Mouse (Mus musculus) heart, embryonic 14.5 days (tissue): Measurements from ENCODE around the gene Cep135. TPM values are rescaled to one million over a fixed set of nuclear protein-coding genes. Genes with fewer than 3 reads are reported as not detected.

Experiments used
- ATAC-seq: fragments of 200-750 bp; cut with Nextera tagmentation; 2 replicates; pipeline ENCODE4 v1.8.0; 2017; ENCODE audit warnings: low read depth, moderate TSS enrichment; ENCODE audit not compliant: insufficient number of reproducible peaks, insufficient read depth, low FRiP score
- H3K27ac ChIP-seq, 2 experiments: fragments of 200-500 bp in 1 of 2; fragments of 300-500 bp in 1 of 2; sonication (generic) in 1 of 2; replicated peaks in 1 of 2; 2 replicates each; pipeline ENCODE4 v1.5.1; 2012 to 2014; ENCODE audit warnings: low read depth in 2 of 2, low read length in 2 of 2, control low read depth in 1 of 2, mild to moderate bottlenecking in 1 of 2, mixed read lengths in 1 of 2; ENCODE audit not compliant: control insufficient read depth in 1 of 2, insufficient read depth in 1 of 2
- H3K27me3 ChIP-seq: fragments of 300-500 bp; sonication (generic); 2 replicates; pipeline ENCODE4 v1.6.1; 2014; ENCODE audit warnings: mild to moderate bottlenecking, low read length, control low read depth; ENCODE audit not compliant: control insufficient read depth, insufficient read depth
- H3K36me3 ChIP-seq: fragments of 300-500 bp; sonication (generic); 2 replicates; pipeline ENCODE4 v1.6.1; 2014; ENCODE audit warnings: mild to moderate bottlenecking, control low read depth, low read length, mixed read lengths; ENCODE audit not compliant: control insufficient read depth, insufficient read depth
- H3K4me1 ChIP-seq, 2 experiments: fragments of 200-500 bp in 1 of 2; fragments of 300-500 bp in 1 of 2; sonication (generic) in 1 of 2; 2 replicates each; pipeline ENCODE4 v1.6.1; 2012 to 2014; ENCODE audit warnings: low read length in 2 of 2, control low read depth in 1 of 2, mixed read lengths in 1 of 2; ENCODE audit not compliant: control insufficient read depth in 2 of 2, insufficient read depth in 2 of 2
- H3K4me2 ChIP-seq: fragments of 300-500 bp; sonication (generic); 2 replicates; pipeline ENCODE4 v1.6.1; 2014; ENCODE audit warnings: mild to moderate bottlenecking, low read length
- H3K4me3 ChIP-seq, 2 experiments: fragments of 200-500 bp in 1 of 2; fragments of 300-500 bp in 1 of 2; sonication (generic) in 1 of 2; 2 replicates each; pipeline ENCODE4 v1.5.1; 2012 to 2014; ENCODE audit warnings: low read length in 2 of 2, mild to moderate bottlenecking in 2 of 2, control low read depth in 1 of 2, low read depth in 1 of 2, moderate library complexity in 1 of 2; ENCODE audit not compliant: control insufficient read depth in 1 of 2, insufficient read depth in 1 of 2
- H3K9ac ChIP-seq: fragments of 300-500 bp; sonication (generic); 2 replicates; pipeline ENCODE4 v1.6.1; 2014; ENCODE audit warnings: mild to moderate bottlenecking, low read length
- H3K9me3 ChIP-seq: fragments of 300-500 bp; sonication (generic); 2 replicates; pipeline ENCODE4 v1.6.1; 2016; ENCODE audit warnings: low read length, control low read depth; ENCODE audit not compliant: control insufficient read depth
- WGBS: fragments of 180-500 bp; shearing (Covaris S2); extraction: QIAGEN DNeasy Blood & Tissue Kit; methylation state at CpG from one replicate; pipeline ENCODE4 v1.1.7; 2014; 5-methylcytosine and 5-hydroxymethylcytosine counted together
- polyA plus RNA-seq: library from polyadenylated mRNA; unstranded; fragments of >200 nt; fragmentation: Nextera tagmentation; extraction: Ambion mirVana; gene quantifications from 2 replicates; pipeline ENCODE4 v1.2.1, GENCODE M21; 2014

The Cep135 gene
- polyA plus RNA-seq = 5.2 and 5.3 TPM in 2 replicates

- H3K9me3 ChIP-seq = no peaks in the 10 kb centered on the region
- H3K27me3 ChIP-seq = no peaks in the 10 kb centered on the region
- H3K4me1 ChIP-seq = peaks cover 0 to 7% of the 10 kb centered on the region in 2 experiments; a peak in 2 of 4 replicates
- H3K27ac ChIP-seq = peak within 1 kb of the TSS; percentile 72 to 89
- peaks cover 22% of the 10 kb centered on the region for H3K36me3 ChIP-seq
- WGBS = under 1% methylated on average over 85 of the region's 92 CpGs
- peak within 1 kb of the TSS; percentile 80 to 91 for H3K4me3 ChIP-seq
- peak; percentile 92 for ATAC-seq
- H3K9ac ChIP-seq = peak within 1 kb of the TSS; percentile 91
- peak within 1 kb of the TSS; percentile 82 for H3K4me2 ChIP-seq
Measured at GRCm38 (mm10) chr5:76588551-76589283, at the start of gene Cep135. Gene Cep135 (plus strand): TSS chr5:76588698.

GRCm38 (mm10) chr5:76540181-76540580 lies 48.3 kb upstream of the Cep135 start:
- Histone ChIP-seq H3K9ac (no peak overlapping the region), H3K9me3 (no peaks in the 10 kb centered on the region), H3K4me2 (no peak overlapping the region), H3K27ac (peak overlapping the region in 1 of 2 experiments; percentile 33; a peak in 1 of 4 replicates), H3K4me1 (no peaks in the 10 kb centered on the region), H3K27me3 (no peaks in the 10 kb centered on the region), H3K36me3 (peaks cover 76% of the 10 kb centered on the region), H3K4me3 (no peak overlapping the region)
- 69% methylated on average over 8 of the region's 8 CpGs for WGBS
- ATAC-seq = no peak

- Histone ChIP-seq H3K27me3 (no peaks in the 10 kb centered on the region), H3K9me3 (no peaks in the 10 kb centered on the region), H3K4me1 (no peaks in the 10 kb centered on the region), H3K9ac (no peak overlapping the region), H3K36me3 (peaks cover 76% of the 10 kb centered on the region), H3K4me2 (no peak overlapping the region), H3K4me3 (no peak overlapping the region), H3K27ac (no peak overlapping the region)
- no peak for ATAC-seq
Measured at GRCm38 (mm10) chr5:76540842-76541241, 47.7 kb upstream of the Cep135 start.

GRCm38 (mm10) chr5:76543200-76543599 lies 45.3 kb upstream of the Cep135 start:
- Histone ChIP-seq H3K9ac (no peak overlapping the region), H3K9me3 (no peaks in the 10 kb centered on the region), H3K27ac (no peak overlapping the region), H3K36me3 (peaks cover 62% of the 10 kb centered on the region), H3K4me3 (no peak overlapping the region), H3K27me3 (no peaks in the 10 kb centered on the region), H3K4me1 (no peaks in the 10 kb centered on the region), H3K4me2 (no peak overlapping the region)
- no peak for ATAC-seq
- WGBS = 90% methylated on average over 8 of the region's 8 CpGs

- H3K36me3 ChIP-seq = peaks cover 41% of the 10 kb centered on the region
- no peaks in the 10 kb centered on the region for H3K27me3 ChIP-seq
- H3K4me2 ChIP-seq = no peak overlapping the region
- no peak overlapping the region for H3K4me3 ChIP-seq
- no peak overlapping the region for H3K27ac ChIP-seq
- no peak overlapping the region for H3K9ac ChIP-seq
- no peak for ATAC-seq
- H3K9me3 ChIP-seq = no peaks in the 10 kb centered on the region
- H3K4me1 ChIP-seq = no peaks in the 10 kb centered on the region
- 54% methylated on average over 8 of the region's 8 CpGs for WGBS
Measured at GRCm38 (mm10) chr5:76550426-76550825, 38.1 kb upstream of the Cep135 start.

- H3K36me3 ChIP-seq = peaks cover 70% of the 10 kb centered on the region
- H3K4me1 ChIP-seq = no peaks in the 10 kb centered on the region
- H3K4me3 ChIP-seq = no peak overlapping the region
- no peak for ATAC-seq
- H3K9ac ChIP-seq = no peak overlapping the region
- H3K9me3 ChIP-seq = no peaks in the 10 kb centered on the region
- H3K27ac ChIP-seq = no peak overlapping the region
- no peaks in the 10 kb centered on the region for H3K27me3 ChIP-seq
- H3K4me2 ChIP-seq = no peak overlapping the region
- 31% methylated on average over 3 of the region's 3 CpGs for WGBS
Measured at GRCm38 (mm10) chr5:76565321-76565720, 23.2 kb upstream of the Cep135 start.

GRCm38 (mm10) chr5:76574251-76574650 lies 14.2 kb upstream of the Cep135 start:
- no peak overlapping the region for H3K4me2 ChIP-seq
- no peaks in the 10 kb centered on the region for H3K4me1 ChIP-seq
- H3K9me3 ChIP-seq = 0 out of 2 replicates have a peak, but pooled peaks cover 2% of the 10 kb centered on the region
- 74% methylated on average over 7 of the region's 7 CpGs for WGBS
- no peak overlapping the region for H3K9ac ChIP-seq
- no peak overlapping the region for H3K27ac ChIP-seq
- no peak for ATAC-seq
- H3K36me3 ChIP-seq = peaks cover 20% of the 10 kb centered on the region
- H3K27me3 ChIP-seq = no peaks in the 10 kb centered on the region
- no peak overlapping the region for H3K4me3 ChIP-seq

GRCm38 (mm10) chr5:76577026-76577425 lies 11.5 kb upstream of the Cep135 start:
- ATAC-seq = no peak
- Histone ChIP-seq H3K9me3 (0 out of 2 replicates have a peak, but pooled peaks cover 2% of the 10 kb centered on the region), H3K9ac (no peak overlapping the region), H3K27ac (no peak overlapping the region), H3K36me3 (no peaks in the 10 kb centered on the region), H3K4me2 (no peak overlapping the region), H3K4me3 (no peak overlapping the region), H3K4me1 (no peaks in the 10 kb centered on the region), H3K27me3 (no peaks in the 10 kb centered on the region)
- 80% methylated on average over 3 of the region's 3 CpGs for WGBS
